Mouse (Mus musculus) myocyte (in vitro differentiated cells): ENCODE measurements around the gene Rrp36. TPM values are rescaled to one million over a fixed set of nuclear protein-coding genes. Genes with fewer than 3 reads are reported as not detected.

Experiments
- H3K27me3 ChIP-seq: one replicate; pipeline ENCODE4 v1.6.1; 2011; ENCODE audit not compliant: control insufficient read depth, insufficient read depth, insufficient read length
- H3K36me3 ChIP-seq: one replicate; pipeline ENCODE4 v1.6.1; 2011; ENCODE audit not compliant: control insufficient read depth, insufficient read depth
- H3K4me2 ChIP-seq: one replicate; pipeline ENCODE4 v1.6.1; 2011; ENCODE audit warnings: low read depth, control low read depth
- H3K4me3 ChIP-seq: one replicate; pipeline ENCODE4 v1.5.1; 2011; ENCODE audit warnings: mild to moderate bottlenecking, control low read depth, moderate library complexity
- H3K79me2 ChIP-seq: one replicate; pipeline ENCODE4 v1.6.1; 2011; ENCODE audit not compliant: control insufficient read depth, insufficient read depth
- H3ac ChIP-seq: one replicate; pipeline ENCODE4 v1.6.1; 2011; ENCODE audit not compliant: control insufficient read depth, insufficient read length
- CEBPB ChIP-seq: IDR thresholded peaks from 2 replicates; pipeline ENCODE4 v1.6.1; 2011; ENCODE audit warnings: mild to moderate bottlenecking, moderate library complexity; ENCODE audit not compliant: poor library complexity, insufficient read depth, severe bottlenecking
- E2F4 ChIP-seq: IDR thresholded peaks from one replicate; pipeline ENCODE4 v1.6.1; 2011; ENCODE audit warnings: mild to moderate bottlenecking, control low read depth, moderate library complexity; ENCODE audit not compliant: insufficient read depth
- MAX ChIP-seq: IDR thresholded peaks from one replicate; pipeline ENCODE4 v1.6.1; 2011; ENCODE audit warnings: low read depth, mild to moderate bottlenecking, control low read depth
- MYOD1 ChIP-seq, 3 experiments: IDR thresholded peaks; one replicate each; pipeline ENCODE4 v1.6.1; 2011; ENCODE audit warnings: control low read depth in 2 of 3, low read depth in 2 of 3, mild to moderate bottlenecking in 2 of 3, moderate library complexity in 1 of 3; ENCODE audit not compliant: insufficient read length in 2 of 3, control insufficient read depth in 1 of 3
- MYOG ChIP-seq, 3 experiments: IDR thresholded peaks; one replicate each; pipeline ENCODE4 v1.6.1; 2011; ENCODE audit warnings: control low read depth in 2 of 3, low read depth in 2 of 3, mild to moderate bottlenecking in 2 of 3; ENCODE audit not compliant: insufficient read length in 2 of 3, control insufficient read depth in 1 of 3, insufficient read depth in 1 of 3
- POLR2A ChIP-seq: IDR thresholded peaks from one replicate; pipeline ENCODE4 v1.6.1; 2011; ENCODE audit warnings: low read depth, mild to moderate bottlenecking, control low read depth, moderate library complexity; ENCODE audit not compliant: insufficient read length
- POLR2AphosphoS2 ChIP-seq: IDR thresholded peaks from one replicate; pipeline ENCODE4 v1.6.1; 2011; ENCODE audit warnings: low read depth, control low read depth; ENCODE audit not compliant: insufficient read length
- REST ChIP-seq: IDR thresholded peaks from one replicate; pipeline ENCODE4 v1.6.1; 2011; ENCODE audit warnings: mild to moderate bottlenecking, control low read depth, moderate library complexity; ENCODE audit not compliant: insufficient read depth, insufficient read length
- SRF ChIP-seq: IDR thresholded peaks from one replicate; pipeline ENCODE4 v1.6.1; 2011; ENCODE audit warnings: low read depth; ENCODE audit not compliant: control insufficient read depth, insufficient read length
- TCF12 ChIP-seq: IDR thresholded peaks from one replicate; pipeline ENCODE4 v1.6.1; 2011; ENCODE audit warnings: mild to moderate bottlenecking, control low read depth; ENCODE audit not compliant: poor library complexity, insufficient read depth, severe bottlenecking
- TCF3 ChIP-seq: IDR thresholded peaks from one replicate; pipeline ENCODE4 v1.6.1; 2011; ENCODE audit warnings: low read depth, control low read depth; ENCODE audit not compliant: insufficient read length
- USF1 ChIP-seq: IDR thresholded peaks from one replicate; pipeline ENCODE4 v1.6.1; 2011; ENCODE audit warnings: low read depth, mild to moderate bottlenecking, control low read depth, moderate library complexity
- polyA plus RNA-seq: library from polyadenylated mRNA; unstranded; fragments of >200 nt; fragmentation: generic; extraction: Trizol; gene quantifications from one replicate; pipeline ENCODE4 v1.2.1, GENCODE M21; 2012; ENCODE audit warnings: missing spikeins

The Rrp36 gene
- polyA plus RNA-seq, 1 experiment = 45.8 TPM

DNA sequence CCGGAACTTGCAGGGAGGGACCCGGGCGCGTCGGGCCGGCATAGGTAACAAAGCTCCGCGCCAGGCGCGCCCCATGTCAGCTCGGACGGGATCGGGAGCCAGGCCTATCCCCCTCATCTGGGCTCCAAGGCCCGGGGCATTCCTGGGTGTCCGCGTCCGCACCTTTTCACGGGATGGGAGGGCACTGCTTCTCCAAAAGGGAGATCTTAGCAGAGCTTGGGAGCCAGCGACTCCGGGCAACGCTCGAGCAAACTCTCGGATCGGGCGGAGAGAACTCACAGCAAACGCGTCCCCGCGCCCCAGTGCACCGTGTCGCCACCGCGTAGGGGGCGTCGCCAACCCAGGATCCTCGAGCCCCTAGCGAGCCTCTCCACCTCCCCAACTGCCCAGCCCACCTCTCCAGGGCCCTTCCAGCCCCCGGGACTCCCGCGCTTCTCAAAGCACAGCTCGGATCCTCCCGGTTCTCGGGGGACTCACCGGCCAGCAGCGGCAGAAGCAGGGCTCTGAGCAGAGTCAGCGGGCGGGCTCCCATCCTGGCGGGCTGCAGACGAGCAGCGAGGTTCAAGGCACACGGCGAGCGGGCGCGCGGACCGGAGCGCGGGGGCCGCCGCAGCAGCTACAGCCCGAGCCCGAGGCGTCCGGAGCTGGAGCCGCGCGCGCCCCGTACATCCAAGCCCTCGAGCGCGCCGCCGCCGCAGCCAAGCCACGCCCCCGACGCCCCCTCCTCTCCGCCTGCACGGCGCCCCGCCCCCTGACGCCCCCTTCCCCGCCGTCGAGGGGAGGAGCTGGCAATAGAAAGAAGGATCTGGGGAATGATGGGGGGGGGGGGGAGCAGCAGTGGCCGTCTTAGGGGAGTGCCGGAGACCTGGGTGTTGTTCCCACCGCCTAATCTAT is 45.1 kb downstream of the Rrp36 start, which contains the start of gene Ptk7:
Gene Ptk7, minus strand, starts transcription at position 714 of the 894 bp plus-strand sequence.
- H3K4me3 ChIP-seq = peak within 1 kb of the TSS; percentile 47
- peak within 1 kb of the TSS; percentile 75 for H3ac ChIP-seq
- H3K36me3 ChIP-seq = no peaks in the 10 kb centered on the region
- H3K4me2 ChIP-seq = peak within 1 kb of the TSS; percentile 78
- H3K79me2 ChIP-seq = peaks cover 5% of the 10 kb centered on the region
- TF ChIP-seq POLR2AphosphoS2 = no peak
- TF ChIP-seq POLR2A = peak; percentile 59
- peak in 1 of 3 experiments; percentile 23 for TF ChIP-seq MYOD1 (IDR thresholded peaks at IDR 0.05; ENCODE audit: control insufficient read depth in 1 of 3, insufficient read length in 2 of 3, low read depth in 2 of 3)
- no peaks in the 10 kb centered on the region for H3K27me3 ChIP-seq

- Histone ChIP-seq H3K27me3 (no peaks in the 10 kb centered on the region), H3K36me3 (no peaks in the 10 kb centered on the region), H3K79me2 (peaks cover 5% of the 10 kb centered on the region), H3ac (peak overlapping the region; percentile 75), H3K4me2 (peak overlapping the region; percentile 78), H3K4me3 (peak overlapping the region; percentile 47)
- TF ChIP-seq SRF (peak; percentile 21), REST (no peak)
These were observed 45.7 kb downstream of the Rrp36 start for GRCm38 (mm10) chr17:46628471-46628790.

GRCm38 (mm10) chr17:46627409-46627808 is 46.7 kb downstream of the Rrp36 start:
- peak overlapping the region; percentile 47 for H3K4me3 ChIP-seq

DNA sequence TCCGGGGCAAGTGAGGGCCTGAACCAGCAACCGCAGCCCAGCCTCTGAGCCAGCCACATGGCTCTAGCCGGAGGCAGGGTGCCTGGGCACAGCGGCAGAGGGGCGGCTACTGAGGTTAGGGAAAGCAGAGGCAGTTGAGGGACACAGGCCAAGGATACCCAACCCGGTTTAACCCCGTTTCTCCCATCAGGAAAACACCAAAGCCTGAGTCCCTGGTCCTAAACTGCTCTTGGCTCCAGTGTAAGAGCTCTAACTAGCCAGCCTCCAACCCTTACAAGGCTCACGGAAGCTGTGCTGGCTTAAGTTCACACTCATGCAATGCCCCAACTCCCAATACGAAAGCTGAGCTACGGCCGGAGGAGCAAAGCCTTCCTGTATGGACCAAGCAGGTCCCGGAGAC is 49.6 kb downstream of the Rrp36 start:
- Histone ChIP-seq H3ac (no peak overlapping the region), H3K79me2 (peaks cover 10% of the 10 kb centered on the region), H3K4me2 (no peak overlapping the region), H3K36me3 (no peaks in the 10 kb centered on the region), H3K4me3 (no peak overlapping the region), H3K27me3 (no peaks in the 10 kb centered on the region)
- TF ChIP-seq TCF3 (no peak), POLR2AphosphoS2 (no peak), MYOG (IDR thresholded peaks at IDR 0.05; ENCODE audit: control insufficient read depth in 1 of 3, insufficient read depth in 1 of 3, insufficient read length in 2 of 3, low read depth in 2 of 3) (no peak), MAX (no peak), E2F4 (no peak), MYOD1 (IDR thresholded peaks at IDR 0.05; ENCODE audit: control insufficient read depth in 1 of 3, insufficient read length in 2 of 3, low read depth in 2 of 3) (no peak), REST (no peak), SRF (no peak), USF1 (no peak), POLR2A (no peak), TCF12 (no peak), CEBPB (no peak)

More at GRCm38 (mm10) chr17:46627409-46627808, 46.7 kb downstream of the Rrp36 start:
- H3K36me3 ChIP-seq = no peaks in the 10 kb centered on the region
- peaks cover 5% of the 10 kb centered on the region for H3K79me2 ChIP-seq
- no peaks in the 10 kb centered on the region for H3K27me3 ChIP-seq
- no peak overlapping the region for H3ac ChIP-seq
- H3K4me2 ChIP-seq = peak overlapping the region; percentile 78
- TF ChIP-seq MYOG (IDR thresholded peaks at IDR 0.05; ENCODE audit: control insufficient read depth in 1 of 3, insufficient read depth in 1 of 3, insufficient read length in 2 of 3, low read depth in 2 of 3) (no peak), MAX (no peak), CEBPB (no peak), POLR2AphosphoS2 (no peak), SRF (no peak), REST (no peak), TCF3 (no peak), POLR2A (no peak), MYOD1 (IDR thresholded peaks at IDR 0.05; ENCODE audit: control insufficient read depth in 1 of 3, insufficient read length in 2 of 3, low read depth in 2 of 3) (no peak), USF1 (no peak), E2F4 (no peak), TCF12 (no peak)
